Mouse (Mus musculus): ENCODE results near the gene Dhrs3. TPM values are rescaled to one million over a fixed set of nuclear protein-coding genes. Genes with fewer than 3 reads are reported as not detected.

Gene Dhrs3
- polyA plus RNA-seq, 1 experiment from 2014 or later, result 21.5 TPM

GRCm38 (mm10) chr4:144968371-144968770, 75.7 kb downstream of the Dhrs3 start:
- no peaks in the 10 kb centered on the region for H3K27me3 ChIP-seq (ENCODE audit: control insufficient read depth, insufficient read depth, low read length)
- H3K4me3 ChIP-seq (ENCODE audit: low read depth, low read length), result no peak overlapping the region
- no peaks in the 10 kb centered on the region for H3K36me3 ChIP-seq (ENCODE audit: control insufficient read depth, insufficient read depth, low read length)
- no peak for ATAC-seq (ENCODE audit: low FRiP score)
- DNase-seq (ENCODE audit: low spot score), result no peak
- no peak overlapping the region for H3K27ac ChIP-seq (ENCODE audit: low read depth, low read length)
- H3K4me1 ChIP-seq (replicated peaks; ENCODE audit: control insufficient read depth, insufficient read depth, low read length), result no peaks in the 10 kb centered on the region
- H3K9ac ChIP-seq (ENCODE audit: low read depth, low read length), result no peak overlapping the region
- 90% methylated on average over 3 of the region's 3 CpGs for WGBS
- H3K4me2 ChIP-seq (replicated peaks; ENCODE audit: low read depth, low read length), result no peak overlapping the region
- H3K9me3 ChIP-seq (ENCODE audit: control insufficient read depth, low read length), result no peaks in the 10 kb centered on the region

- H3K27me3 ChIP-seq (ENCODE audit: control insufficient read depth, insufficient read depth, low read length), result no peaks in the 10 kb centered on the region
- no peaks in the 10 kb centered on the region for H3K4me1 ChIP-seq (replicated peaks; ENCODE audit: control insufficient read depth, insufficient read depth, low read length)
- no peaks in the 10 kb centered on the region for H3K9me3 ChIP-seq (ENCODE audit: control insufficient read depth, low read length)
- DNase-seq (ENCODE audit: low spot score) (no peak), ATAC-seq (ENCODE audit: low FRiP score) (no peak)
- WGBS, result 81% methylated on average over 6 of the region's 6 CpGs
- no peak overlapping the region for H3K9ac ChIP-seq (ENCODE audit: low read depth, low read length)
- H3K27ac ChIP-seq (ENCODE audit: low read depth, low read length), result no peak overlapping the region
- no peak overlapping the region for H3K4me2 ChIP-seq (replicated peaks; ENCODE audit: low read depth, low read length)
- no peaks in the 10 kb centered on the region for H3K36me3 ChIP-seq (ENCODE audit: control insufficient read depth, insufficient read depth, low read length)
- no peak overlapping the region for H3K4me3 ChIP-seq (ENCODE audit: low read depth, low read length)
Measured at GRCm38 (mm10) chr4:144969030-144969429, 76.4 kb downstream of the Dhrs3 start.

- H3K4me1 ChIP-seq (replicated peaks; ENCODE audit: control insufficient read depth, insufficient read depth, low read length), result no peaks in the 10 kb centered on the region
- no peaks in the 10 kb centered on the region for H3K27me3 ChIP-seq (ENCODE audit: control insufficient read depth, insufficient read depth, low read length)
- 88% methylated on average over 2 of the region's 2 CpGs for WGBS
- no peak overlapping the region for H3K9ac ChIP-seq (ENCODE audit: low read depth, low read length)
- no peaks in the 10 kb centered on the region for H3K9me3 ChIP-seq (ENCODE audit: control insufficient read depth, low read length)
- no peak overlapping the region for H3K4me2 ChIP-seq (replicated peaks; ENCODE audit: low read depth, low read length)
- H3K4me3 ChIP-seq (ENCODE audit: low read depth, low read length), result no peak overlapping the region
- H3K27ac ChIP-seq (ENCODE audit: low read depth, low read length), result no peak overlapping the region
- no peak for ATAC-seq (ENCODE audit: low FRiP score)
- H3K36me3 ChIP-seq (ENCODE audit: control insufficient read depth, insufficient read depth, low read length), result no peaks in the 10 kb centered on the region
- DNase-seq (ENCODE audit: low spot score), result no peak
Measured at GRCm38 (mm10) chr4:144971048-144971447, 78.4 kb downstream of the Dhrs3 start.

- no peak overlapping the region for H3K9ac ChIP-seq (ENCODE audit: low read depth, low read length)
- WGBS, result 84% methylated on average over 6 of the region's 6 CpGs
- DNase-seq (ENCODE audit: low spot score) (no peak), ATAC-seq (ENCODE audit: low FRiP score) (no peak)
- no peaks in the 10 kb centered on the region for H3K27me3 ChIP-seq (ENCODE audit: control insufficient read depth, insufficient read depth, low read length)
- H3K9me3 ChIP-seq (ENCODE audit: control insufficient read depth, low read length), result no peaks in the 10 kb centered on the region
- H3K4me2 ChIP-seq (replicated peaks; ENCODE audit: low read depth, low read length), result no peak overlapping the region
- no peaks in the 10 kb centered on the region for H3K4me1 ChIP-seq (replicated peaks; ENCODE audit: control insufficient read depth, insufficient read depth, low read length)
- H3K36me3 ChIP-seq (ENCODE audit: control insufficient read depth, insufficient read depth, low read length), result no peaks in the 10 kb centered on the region
- no peak overlapping the region for H3K4me3 ChIP-seq (ENCODE audit: low read depth, low read length)
- no peak overlapping the region for H3K27ac ChIP-seq (ENCODE audit: low read depth, low read length)
Measured at GRCm38 (mm10) chr4:144972948-144973720, 80.5 kb downstream of the Dhrs3 start.

- ATAC-seq (ENCODE audit: low FRiP score), result no peak
- Histone ChIP-seq H3K4me2 (replicated peaks; ENCODE audit: low read depth, low read length) (no peak overlapping the region), H3K27me3 (ENCODE audit: control insufficient read depth, insufficient read depth, low read length) (no peaks in the 10 kb centered on the region), H3K9ac (ENCODE audit: low read depth, low read length) (no peak overlapping the region), H3K4me1 (replicated peaks; ENCODE audit: control insufficient read depth, insufficient read depth, low read length) (no peaks in the 10 kb centered on the region), H3K27ac (ENCODE audit: low read depth, low read length) (no peak overlapping the region), H3K9me3 (ENCODE audit: control insufficient read depth, low read length) (no peaks in the 10 kb centered on the region), H3K4me3 (ENCODE audit: low read depth, low read length) (no peak overlapping the region), H3K36me3 (ENCODE audit: control insufficient read depth, insufficient read depth, low read length) (no peaks in the 10 kb centered on the region)
- no peak for DNase-seq (ENCODE audit: low spot score)
- 75% methylated on average over 3 of the region's 3 CpGs for WGBS
Measured at GRCm38 (mm10) chr4:144974458-144974857, 81.8 kb downstream of the Dhrs3 start.

- 66% methylated on average over 2 of the region's 2 CpGs for WGBS
- ATAC-seq (ENCODE audit: low FRiP score) (no peak), DNase-seq (ENCODE audit: low spot score) (no peak)
- Histone ChIP-seq H3K27me3 (ENCODE audit: control insufficient read depth, insufficient read depth, low read length) (no peaks in the 10 kb centered on the region), H3K27ac (ENCODE audit: low read depth, low read length) (no peak overlapping the region), H3K4me3 (ENCODE audit: low read depth, low read length) (no peak overlapping the region), H3K9me3 (ENCODE audit: control insufficient read depth, low read length) (no peaks in the 10 kb centered on the region), H3K4me2 (replicated peaks; ENCODE audit: low read depth, low read length) (no peak overlapping the region), H3K9ac (ENCODE audit: low read depth, low read length) (no peak overlapping the region), H3K36me3 (ENCODE audit: control insufficient read depth, insufficient read depth, low read length) (no peaks in the 10 kb centered on the region), H3K4me1 (replicated peaks; ENCODE audit: control insufficient read depth, insufficient read depth, low read length) (no peaks in the 10 kb centered on the region)
Measured at GRCm38 (mm10) chr4:144975505-144975904, 82.9 kb downstream of the Dhrs3 start.

GRCm38 (mm10) chr4:144977057-144977456, 84.4 kb downstream of the Dhrs3 start:
- 68% methylated on average over 1 of the region's 1 CpGs for WGBS
- Histone ChIP-seq H3K27ac (ENCODE audit: low read depth, low read length) (no peak overlapping the region), H3K4me2 (replicated peaks; ENCODE audit: low read depth, low read length) (no peak overlapping the region), H3K4me1 (replicated peaks; ENCODE audit: control insufficient read depth, insufficient read depth, low read length) (no peaks in the 10 kb centered on the region), H3K36me3 (ENCODE audit: control insufficient read depth, insufficient read depth, low read length) (no peaks in the 10 kb centered on the region), H3K4me3 (ENCODE audit: low read depth, low read length) (no peak overlapping the region), H3K9ac (ENCODE audit: low read depth, low read length) (no peak overlapping the region), H3K9me3 (ENCODE audit: control insufficient read depth, low read length) (no peaks in the 10 kb centered on the region), H3K27me3 (ENCODE audit: control insufficient read depth, insufficient read depth, low read length) (no peaks in the 10 kb centered on the region)
- no peak for ATAC-seq (ENCODE audit: low FRiP score)
- DNase-seq (ENCODE audit: low spot score), result no peak

Other genes starting within 250 kb of the Dhrs3 start
- not detected in 2 replicates for gene Gm436, start 206.5 kb upstream of the Dhrs3 start, polyA plus RNA-seq (2014; fragmentation: Nextera tagmentation; extraction: Ambion mirVana)
- not detected in 2 replicates for gene Gm13178, start 171.4 kb upstream of the Dhrs3 start, polyA plus RNA-seq (2014; fragmentation: Nextera tagmentation; extraction: Ambion mirVana)
- not detected in 2 replicates for gene Gm438, start 106.2 kb upstream of the Dhrs3 start, polyA plus RNA-seq (2014; fragmentation: Nextera tagmentation; extraction: Ambion mirVana)